Mouse (Mus musculus) liver, adult (tissue): Measurements from ENCODE around the gene Cma2.

ENCODE experiments used
- GATA4 ChIP-seq: IDR thresholded peaks from 2 replicates; pipeline ENCODE4 v1.6.1; 2014; ENCODE audit warnings: mild to moderate bottlenecking, low read length; ENCODE audit not compliant: insufficient replicate concordance

The Cma2 gene

GRCm38 (mm10) chr14:55950346-55951030 is at the start of gene Cma2:
Gene Cma2 (plus strand): TSS chr14:55950980.
- no peak for TF ChIP-seq GATA4

DNA sequence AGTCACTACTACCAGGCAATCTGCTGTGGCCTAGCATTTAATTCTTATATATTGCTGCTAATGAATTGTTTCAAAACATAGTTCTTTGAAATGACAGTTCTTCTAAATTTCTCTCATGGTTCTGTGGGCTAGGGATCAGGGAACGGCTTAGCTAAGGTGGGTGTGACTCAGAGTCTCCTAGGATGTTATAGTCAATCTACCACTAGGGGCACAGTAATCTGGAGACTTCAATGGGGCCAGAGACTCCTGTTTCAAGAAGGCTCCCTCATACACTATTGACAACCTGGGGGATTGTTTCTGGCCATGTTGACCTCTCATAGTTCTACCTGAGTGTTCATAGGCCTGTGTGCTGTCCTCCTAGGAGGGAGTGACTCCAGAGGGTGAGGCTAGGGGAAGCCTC is 45.3 kb upstream of the Cma2 start:
- TF ChIP-seq GATA4, result no peak

GRCm38 (mm10) chr14:55913406-55913805 is 37.4 kb upstream of the Cma2 start:
- no peak for TF ChIP-seq GATA4

DNA sequence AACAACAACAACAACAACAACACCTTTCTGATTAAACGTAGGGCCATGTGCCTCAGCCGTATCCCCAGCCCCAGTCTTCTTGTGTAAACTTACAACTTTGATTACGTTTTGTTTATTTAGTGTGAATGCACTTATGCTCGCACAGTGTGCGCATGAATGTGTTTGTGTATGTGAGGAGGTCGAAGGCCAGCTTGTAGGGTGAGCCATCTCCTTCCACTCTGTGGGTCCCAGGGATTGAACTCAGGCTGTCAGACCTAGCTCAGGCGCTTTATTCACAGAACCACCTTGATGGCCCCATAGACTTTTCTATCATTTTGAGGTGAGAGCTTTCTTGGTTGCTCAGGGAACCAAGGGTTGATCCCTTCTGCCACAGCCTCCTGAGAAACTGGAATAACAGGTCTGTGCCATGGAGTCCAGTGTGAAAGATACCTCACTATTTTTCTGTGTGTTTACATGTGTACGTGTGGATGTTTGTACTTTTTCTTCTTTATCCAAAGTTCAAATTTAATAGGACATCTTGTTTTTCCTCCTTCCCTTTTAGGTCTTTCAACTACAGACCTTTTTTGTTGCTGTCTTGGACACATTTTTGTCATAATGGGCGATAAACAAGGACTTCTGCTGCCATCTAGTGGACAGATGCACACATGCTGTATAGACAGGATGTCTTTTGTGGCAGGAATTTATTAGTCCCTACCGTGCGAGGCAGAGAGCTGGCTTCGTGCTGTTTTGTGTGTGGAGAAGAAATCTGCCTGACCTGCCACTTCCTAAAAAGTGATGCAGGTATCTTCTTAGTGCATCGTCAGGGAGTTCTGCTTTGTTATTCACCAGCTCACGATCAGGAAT is 32.3 kb upstream of the Cma2 start:
- TF ChIP-seq GATA4, result no peak

GRCm38 (mm10) chr14:55922475-55923232 is 28.1 kb upstream of the Cma2 start:
- TF ChIP-seq GATA4, result no peak

DNA sequence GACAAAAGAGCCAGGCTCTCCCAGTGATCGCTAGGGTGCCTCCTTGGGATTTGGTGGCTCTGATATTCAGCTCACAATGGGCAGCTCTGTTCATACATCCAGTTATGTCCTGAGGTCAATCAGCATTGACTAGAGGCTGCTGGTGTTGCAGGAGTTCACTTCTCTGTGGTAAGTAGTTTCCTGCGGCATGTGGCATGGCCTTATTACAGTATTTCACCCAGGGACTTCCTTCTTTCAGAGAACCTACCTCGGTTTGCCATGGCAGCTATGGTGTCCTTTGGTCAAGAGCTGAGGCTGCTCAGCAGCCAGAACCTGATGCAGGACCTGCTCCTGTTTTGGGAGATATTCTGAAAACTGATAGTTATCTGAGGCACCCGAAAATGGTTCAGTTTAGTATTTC is 23.9 kb upstream of the Cma2 start:
- TF ChIP-seq GATA4, result no peak

DNA sequence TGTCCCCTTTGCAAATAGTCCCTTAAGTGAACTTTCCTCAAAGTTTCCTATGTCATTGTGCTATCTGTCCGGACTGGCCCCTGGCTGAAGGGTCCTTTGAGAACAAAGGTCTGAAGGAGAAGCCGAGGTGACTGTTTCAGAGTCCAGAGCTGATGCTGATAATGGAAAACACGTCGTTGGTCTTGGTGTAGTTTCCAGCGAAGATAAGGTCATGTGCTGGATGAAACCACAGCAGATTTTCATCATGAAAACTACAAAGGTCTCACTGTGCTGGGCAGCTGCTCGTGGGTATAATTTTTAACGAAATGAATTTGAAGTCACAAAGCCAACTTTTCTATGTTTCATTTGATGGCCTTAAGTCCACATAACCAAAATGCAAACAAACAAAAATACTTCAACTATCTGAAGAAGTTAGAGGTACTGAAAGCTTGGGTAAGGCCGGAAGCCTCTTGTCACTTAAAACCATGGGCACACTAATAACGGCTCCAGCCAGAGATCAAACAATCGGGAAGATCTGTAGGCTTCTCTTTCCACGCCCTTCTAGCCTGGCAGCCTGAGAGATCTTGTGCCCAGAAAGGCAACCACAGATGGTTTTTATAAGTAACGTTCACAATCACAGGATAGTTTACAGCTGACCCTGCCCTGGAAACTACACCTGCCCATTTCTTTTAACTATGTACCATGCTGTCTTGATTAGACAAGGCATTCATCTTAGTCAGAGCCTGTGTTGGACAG is 21.4 kb upstream of the Cma2 start:
- TF ChIP-seq GATA4, result no peak

DNA sequence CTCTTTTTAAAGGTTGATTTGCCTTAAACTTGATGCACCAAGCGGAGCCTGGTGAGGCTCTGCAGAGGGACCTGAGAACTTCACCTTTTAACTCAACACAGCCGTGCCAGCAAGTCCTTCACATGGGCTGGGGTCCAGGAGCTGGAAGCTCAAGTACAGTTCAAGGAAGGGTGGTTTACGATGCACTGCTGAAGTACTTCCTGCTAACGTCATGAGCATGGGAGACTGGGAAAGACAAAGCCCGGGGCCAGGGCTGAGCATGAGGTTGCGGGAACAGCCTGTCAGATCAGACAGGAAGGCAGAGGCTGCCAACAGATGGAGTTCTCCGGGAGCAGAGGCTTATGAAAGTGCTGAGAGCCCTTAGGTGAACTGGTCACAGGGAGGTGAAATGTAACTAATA is 17.2 kb upstream of the Cma2 start:
- no peak for TF ChIP-seq GATA4

- no peak for TF ChIP-seq GATA4
These were observed 10.5 kb upstream of the Cma2 start for GRCm38 (mm10) chr14:55940070-55940800.

GRCm38 (mm10) chr14:55943601-55944000 is 7.2 kb upstream of the Cma2 start:
- TF ChIP-seq GATA4, result no peak

DNA sequence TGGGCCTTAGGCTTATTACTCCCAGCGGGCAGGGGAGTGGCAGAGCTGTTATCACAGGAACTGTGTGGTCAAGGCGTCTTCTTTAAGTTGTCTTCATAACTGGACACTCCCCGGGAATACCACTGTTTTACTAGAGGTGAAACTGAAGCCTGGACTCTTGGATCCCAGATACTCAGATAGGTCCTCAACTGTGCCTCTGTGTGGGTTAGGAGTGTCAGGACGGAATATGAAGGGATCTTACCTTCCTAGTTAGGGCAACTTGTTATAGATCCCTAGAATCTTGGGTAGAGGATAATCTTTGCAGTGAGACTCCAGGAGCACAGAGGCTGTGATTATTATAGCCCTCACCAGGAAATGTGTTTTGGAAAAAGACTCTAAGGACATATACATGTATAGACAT is 6.2 kb upstream of the Cma2 start, which contains the start of gene Cma1:
Gene Cma1 (minus strand): TSS at position 101 of the 400 bp plus-strand sequence.
- TF ChIP-seq GATA4, result no peak

DNA sequence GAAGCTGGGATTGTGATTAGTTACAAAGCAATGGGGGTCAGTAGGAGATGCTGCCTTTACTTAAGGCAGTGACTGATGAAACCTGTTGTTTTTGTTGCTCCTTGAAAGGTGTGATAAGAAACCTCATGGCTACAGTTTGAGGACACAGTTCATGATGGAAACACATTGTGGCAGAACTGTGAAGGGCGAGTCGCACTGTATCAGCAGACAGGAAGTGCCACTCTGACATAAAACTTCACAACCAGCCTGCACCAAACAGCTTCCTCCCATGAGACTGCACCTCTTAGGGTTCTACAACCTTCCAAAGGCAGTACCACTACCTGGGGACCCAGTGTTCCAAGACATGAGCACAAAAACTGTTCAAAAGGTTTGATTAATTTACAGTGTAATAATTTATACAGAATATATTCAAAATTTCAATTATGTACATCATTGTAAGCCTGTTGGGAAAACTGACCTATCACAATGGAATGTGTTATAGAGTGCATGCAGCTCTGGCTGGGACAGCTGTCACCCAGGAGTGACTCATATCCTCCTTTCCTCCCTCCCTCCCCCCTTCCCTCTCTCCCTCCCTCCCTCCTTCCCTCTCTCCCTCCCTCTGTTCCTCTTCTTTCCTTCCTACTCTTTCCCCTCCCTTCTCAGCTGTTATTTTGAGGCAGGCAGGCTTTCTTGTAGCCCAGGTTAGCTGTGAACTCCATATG is 4.4 kb upstream of the Cma2 start:
- TF ChIP-seq GATA4, result no peak

DNA sequence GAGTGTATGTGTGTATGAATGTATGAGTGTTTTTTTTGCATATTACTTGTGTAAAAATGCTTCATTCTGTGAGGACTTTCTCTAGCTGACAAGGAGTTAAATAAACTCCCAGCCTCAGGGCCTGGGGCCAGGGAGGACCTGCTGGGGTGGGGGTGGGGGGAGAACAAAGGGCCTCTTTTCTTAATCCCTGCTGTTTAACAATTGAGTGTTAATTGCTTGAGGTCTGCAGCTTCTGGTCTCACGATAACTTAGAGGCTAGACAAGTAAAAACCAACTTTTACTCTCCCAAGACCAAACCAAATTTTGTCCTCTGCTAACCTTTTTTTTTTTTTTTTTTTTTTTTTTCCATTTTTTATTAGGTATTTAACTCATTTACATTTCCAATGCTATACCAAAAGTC is 12.5 kb downstream of the Cma2 start:
- no peak for TF ChIP-seq GATA4

- no peak for TF ChIP-seq GATA4
These were observed 62.4 kb downstream of the Cma2 start for GRCm38 (mm10) chr14:56013147-56013546.
